Mouse (Mus musculus) cerebellum, adult 11 months (tissue): Measurements from ENCODE around the gene Mlxipl.

Source experiments
- DNase-seq: peaks from one replicate; pipeline ENCODE4 v3.0.0; 2022

The Mlxipl gene

GRCm38 (mm10) chr5:135186621-135187348 lies 97.1 kb downstream of the Mlxipl start, which contains the start of gene Baz1b:
TSS of gene Baz1b (plus strand) at chr5:135187264.
- peak; percentile 99 for DNase-seq

GRCm38 (mm10) chr5:135187349-135188213 lies 97.9 kb downstream of the Mlxipl start:
- DNase-seq: peak; percentile 58
